Mouse (Mus musculus) midbrain, embryonic 15.5 days (tissue): Measurements from ENCODE around the gene Umad1. TPM values are rescaled to one million over a fixed set of nuclear protein-coding genes. Genes with fewer than 3 reads are reported as not detected.

Experiments
- ATAC-seq: fragments of 200-750 bp; cut with Nextera tagmentation; replicated peaks from 2 replicates; pipeline ENCODE4 v1.8.0; 2017; ENCODE audit warnings: moderate TSS enrichment
- H3K27ac ChIP-seq: fragments of 300-500 bp; sonication (generic); 2 replicates; pipeline ENCODE4 v1.5.1; 2015; ENCODE audit warnings: mild to moderate bottlenecking, inconsistent platforms
- H3K27me3 ChIP-seq: fragments of 300-500 bp; sonication (generic); replicated peaks from 2 replicates; pipeline ENCODE4 v1.6.1; 2015; ENCODE audit warnings: inconsistent platforms
- H3K36me3 ChIP-seq: fragments of 300-500 bp; sonication (generic); replicated peaks from 2 replicates; pipeline ENCODE4 v1.6.1; 2015; ENCODE audit warnings: inconsistent platforms
- H3K4me1 ChIP-seq: fragments of 300-500 bp; sonication (generic); 2 replicates; pipeline ENCODE4 v1.6.1; 2015; ENCODE audit warnings: inconsistent platforms
- H3K4me2 ChIP-seq: fragments of 300-500 bp; sonication (generic); 2 replicates; pipeline ENCODE4 v1.6.1; 2015; ENCODE audit warnings: inconsistent platforms, mild to moderate bottlenecking, moderate library complexity
- H3K4me3 ChIP-seq: fragments of 300-500 bp; sonication (generic); 2 replicates; pipeline ENCODE4 v1.5.1; 2015; ENCODE audit warnings: mild to moderate bottlenecking, inconsistent platforms
- H3K9ac ChIP-seq: fragments of 300-500 bp; sonication (generic); 2 replicates; pipeline ENCODE4 v1.6.1; 2015; ENCODE audit warnings: mild to moderate bottlenecking, inconsistent platforms
- H3K9me3 ChIP-seq: fragments of 300-500 bp; sonication (generic); 2 replicates; pipeline ENCODE4 v1.6.1; 2016; ENCODE audit warnings: inconsistent platforms
- WGBS: fragments of 180-500 bp; shearing (Covaris S2); methylation state at CpG from one replicate; pipeline ENCODE4 v1.1.7; 2015; ENCODE audit warnings: mixed read lengths; 5-methylcytosine and 5-hydroxymethylcytosine counted together
- polyA plus RNA-seq: library from polyadenylated mRNA; unstranded; fragments of >200 nt; fragmentation: Nextera tagmentation; extraction: Ambion mirVana; gene quantifications from 2 replicates; pipeline ENCODE4 v1.2.1, GENCODE M21; 2015

The Umad1 gene
- polyA plus RNA-seq, 1 experiment from 2014 or later, result 59.6 TPM

- Histone ChIP-seq H3K9ac (no peak overlapping the region), H3K27ac (no peak overlapping the region), H3K9me3 (no peaks in the 10 kb centered on the region), H3K36me3 (no peaks in the 10 kb centered on the region), H3K4me1 (no peaks in the 10 kb centered on the region), H3K27me3 (no peaks in the 10 kb centered on the region), H3K4me2 (no peak overlapping the region), H3K4me3 (no peak overlapping the region)
- 92% methylated on average over 9 of the region's 9 CpGs for WGBS
- ATAC-seq, result no peak
Measured at GRCm38 (mm10) chr6:8430610-8431234, 171.6 kb downstream of the Umad1 start.

GRCm38 (mm10) chr6:8433179-8433578 is 174.1 kb downstream of the Umad1 start:
- WGBS, result 67% methylated on average over 9 of the region's 9 CpGs
- no peak overlapping the region for H3K9ac ChIP-seq
- H3K27ac ChIP-seq, result no peak overlapping the region
- H3K4me2 ChIP-seq, result no peak overlapping the region
- no peak overlapping the region for H3K4me3 ChIP-seq
- H3K36me3 ChIP-seq, result no peaks in the 10 kb centered on the region
- ATAC-seq, result no peak
- H3K27me3 ChIP-seq, result no peaks in the 10 kb centered on the region
- no peaks in the 10 kb centered on the region for H3K4me1 ChIP-seq
- H3K9me3 ChIP-seq, result no peaks in the 10 kb centered on the region

DNA sequence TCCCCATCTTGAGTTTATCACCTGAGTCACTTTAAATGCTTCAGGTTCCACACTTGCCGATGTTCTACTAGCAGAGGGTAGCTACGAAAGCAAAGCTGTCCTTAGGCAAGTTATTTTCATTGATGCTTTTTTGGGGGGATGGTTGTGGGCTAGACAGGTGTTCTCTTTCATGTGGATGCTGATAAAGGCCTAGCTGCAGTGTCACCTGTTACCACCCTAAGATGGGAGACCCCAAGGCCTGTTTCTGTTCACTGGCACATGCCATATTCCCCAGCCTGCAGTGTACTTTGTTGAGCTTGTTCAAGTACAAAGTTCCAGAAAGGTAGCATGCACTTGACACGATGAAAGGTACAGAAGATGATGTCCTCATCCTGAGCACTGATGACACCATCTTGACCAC is 178.8 kb downstream of the Umad1 start:
- ATAC-seq, result no peak
- no peaks in the 10 kb centered on the region for H3K4me1 ChIP-seq
- H3K27ac ChIP-seq, result no peak overlapping the region
- no peaks in the 10 kb centered on the region for H3K27me3 ChIP-seq
- H3K9me3 ChIP-seq, result no peaks in the 10 kb centered on the region
- H3K9ac ChIP-seq, result no peak overlapping the region
- no peaks in the 10 kb centered on the region for H3K36me3 ChIP-seq
- WGBS, result 95% methylated on average over 3 of the region's 3 CpGs
- H3K4me3 ChIP-seq, result no peak overlapping the region
- no peak overlapping the region for H3K4me2 ChIP-seq

GRCm38 (mm10) chr6:8441814-8442213 is 182.7 kb downstream of the Umad1 start:
- Histone ChIP-seq H3K9me3 (no peaks in the 10 kb centered on the region), H3K27me3 (no peaks in the 10 kb centered on the region), H3K4me2 (no peak overlapping the region), H3K4me1 (no peaks in the 10 kb centered on the region), H3K36me3 (no peaks in the 10 kb centered on the region), H3K4me3 (no peak overlapping the region), H3K27ac (no peak overlapping the region), H3K9ac (no peak overlapping the region)
- whole genome bisulfite sequencing, result 87% methylated on average over 3 of the region's 3 CpGs
- ATAC-seq, result no peak

DNA sequence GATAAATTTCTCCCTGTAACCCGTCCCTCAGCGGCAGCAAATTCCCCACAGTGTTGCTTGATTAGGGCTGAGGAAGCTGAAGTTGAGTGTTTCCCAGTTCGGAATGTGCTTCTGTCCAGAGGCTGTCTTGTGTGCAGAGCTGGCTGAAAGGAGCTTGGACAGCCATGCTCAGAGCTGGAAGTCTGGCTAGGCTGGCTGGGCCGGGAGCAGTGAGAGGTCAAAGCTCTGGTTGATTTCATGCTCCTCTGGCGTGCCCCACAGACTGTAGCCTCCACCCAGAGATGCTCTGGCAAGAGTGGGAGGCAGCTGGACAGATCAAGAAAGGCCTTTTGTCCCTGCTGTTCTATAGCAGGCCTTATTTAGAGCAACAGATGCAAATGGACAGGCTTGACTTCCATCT is 187.7 kb downstream of the Umad1 start:
- Histone ChIP-seq H3K4me2 (no peak overlapping the region), H3K9me3 (no peaks in the 10 kb centered on the region), H3K4me1 (no peaks in the 10 kb centered on the region), H3K9ac (no peak overlapping the region), H3K27ac (no peak overlapping the region), H3K4me3 (no peak overlapping the region), H3K36me3 (no peaks in the 10 kb centered on the region), H3K27me3 (no peaks in the 10 kb centered on the region)
- ATAC-seq, result 0 out of 2 replicates have a peak, but pooled peaks have one; percentile 42
- WGBS, result 44% methylated on average over 5 of the region's 5 CpGs

GRCm38 (mm10) chr6:8455599-8455998 is 196.5 kb downstream of the Umad1 start:
- no peaks in the 10 kb centered on the region for H3K27me3 ChIP-seq
- H3K9me3 ChIP-seq, result no peaks in the 10 kb centered on the region
- no peaks in the 10 kb centered on the region for H3K4me1 ChIP-seq
- H3K27ac ChIP-seq, result no peak overlapping the region
- H3K36me3 ChIP-seq, result no peaks in the 10 kb centered on the region
- H3K9ac ChIP-seq, result no peak overlapping the region
- ATAC-seq, result no peak
- WGBS, result 86% methylated on average over 5 of the region's 5 CpGs
- H3K4me2 ChIP-seq, result no peak overlapping the region
- H3K4me3 ChIP-seq, result no peak overlapping the region

GRCm38 (mm10) chr6:8458596-8458995 is 199.5 kb downstream of the Umad1 start:
- Histone ChIP-seq H3K9ac (no peak overlapping the region), H3K4me2 (no peak overlapping the region), H3K36me3 (no peaks in the 10 kb centered on the region), H3K4me1 (no peaks in the 10 kb centered on the region), H3K9me3 (no peaks in the 10 kb centered on the region), H3K27ac (no peak overlapping the region), H3K4me3 (no peak overlapping the region), H3K27me3 (no peaks in the 10 kb centered on the region)
- 85% methylated on average over 4 of the region's 4 CpGs for WGBS
- no peak for ATAC-seq

GRCm38 (mm10) chr6:8462447-8462846 is 203.4 kb downstream of the Umad1 start:
- H3K9ac ChIP-seq, result no peak overlapping the region
- no peak for ATAC-seq
- H3K4me1 ChIP-seq, result no peaks in the 10 kb centered on the region
- no peaks in the 10 kb centered on the region for H3K27me3 ChIP-seq
- H3K27ac ChIP-seq, result no peak overlapping the region
- no peak overlapping the region for H3K4me3 ChIP-seq
- no peak overlapping the region for H3K4me2 ChIP-seq
- H3K36me3 ChIP-seq, result no peaks in the 10 kb centered on the region
- 98% methylated on average over 2 of the region's 2 CpGs for WGBS
- H3K9me3 ChIP-seq, result no peaks in the 10 kb centered on the region

GRCm38 (mm10) chr6:8465388-8465787 is 206.3 kb downstream of the Umad1 start:
- no peak overlapping the region for H3K27ac ChIP-seq
- 0 out of 2 replicates have a peak, but pooled peaks cover 6% of the 10 kb centered on the region for H3K4me1 ChIP-seq
- H3K36me3 ChIP-seq, result no peaks in the 10 kb centered on the region
- H3K27me3 ChIP-seq, result no peaks in the 10 kb centered on the region
- WGBS, result 93% methylated on average over 1 of the region's 1 CpGs
- no peak overlapping the region for H3K9ac ChIP-seq
- no peak overlapping the region for H3K4me2 ChIP-seq
- ATAC-seq, result no peak
- no peaks in the 10 kb centered on the region for H3K9me3 ChIP-seq
- H3K4me3 ChIP-seq, result no peak overlapping the region

DNA sequence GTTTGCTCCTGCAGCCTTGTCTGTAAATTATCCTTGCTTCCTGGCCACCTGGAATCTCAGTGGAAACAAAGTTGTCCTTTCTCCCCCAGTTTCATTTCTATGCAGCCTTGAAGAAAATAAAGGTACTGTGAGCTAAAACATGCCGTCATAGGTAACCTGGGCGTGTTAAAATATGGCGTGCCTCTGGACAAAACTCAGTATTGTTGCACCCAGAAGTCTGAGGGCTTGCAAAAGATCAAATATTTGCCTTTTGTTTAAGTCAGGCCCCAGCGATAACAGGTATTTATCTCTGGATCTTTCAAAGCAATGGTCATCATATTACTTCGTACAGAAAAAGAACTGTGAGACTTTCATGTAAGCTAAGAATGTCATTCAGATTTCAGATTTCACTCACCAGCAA is 206.9 kb downstream of the Umad1 start:
- 90% methylated on average over 5 of the region's 5 CpGs for WGBS
- Histone ChIP-seq H3K27me3 (no peaks in the 10 kb centered on the region), H3K36me3 (no peaks in the 10 kb centered on the region), H3K4me3 (no peak overlapping the region), H3K9ac (no peak overlapping the region), H3K4me1 (0 out of 2 replicates have a peak, but pooled peaks cover 6% of the 10 kb centered on the region), H3K4me2 (no peak overlapping the region), H3K9me3 (no peaks in the 10 kb centered on the region), H3K27ac (no peak overlapping the region)
- ATAC-seq, result no peak

DNA sequence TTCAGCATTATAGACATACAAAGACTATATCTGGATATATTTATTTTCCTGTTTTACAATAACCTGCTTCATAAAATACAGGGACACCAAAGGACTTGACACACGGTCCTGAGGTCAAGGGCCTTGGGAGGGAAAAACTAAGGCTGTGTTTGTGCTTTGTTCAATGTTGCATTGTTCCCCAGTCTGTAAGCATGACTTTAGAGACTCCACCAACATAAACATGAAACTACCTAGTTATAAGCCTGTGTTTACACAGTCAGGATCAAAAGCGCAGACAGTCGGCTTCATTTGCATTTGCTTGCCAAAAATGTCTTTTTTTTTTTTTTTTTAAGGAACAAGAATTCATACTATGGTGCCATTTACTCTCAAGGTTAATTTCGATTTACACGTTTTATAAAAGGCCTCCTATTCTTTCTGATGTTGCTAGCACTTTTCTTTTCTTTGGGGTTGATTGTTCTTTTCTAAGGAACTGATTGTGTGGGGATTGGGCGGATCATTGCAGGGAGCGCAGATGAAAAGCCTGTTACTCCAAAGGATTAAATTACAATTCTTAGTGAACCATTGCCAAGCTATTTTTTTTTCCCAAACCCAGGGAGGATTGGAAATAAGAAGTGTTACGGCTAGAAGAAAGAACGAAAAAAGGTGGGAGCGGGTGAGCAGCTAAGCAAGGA is 208.7 kb downstream of the Umad1 start:
- peak; percentile 66 for ATAC-seq

DNA sequence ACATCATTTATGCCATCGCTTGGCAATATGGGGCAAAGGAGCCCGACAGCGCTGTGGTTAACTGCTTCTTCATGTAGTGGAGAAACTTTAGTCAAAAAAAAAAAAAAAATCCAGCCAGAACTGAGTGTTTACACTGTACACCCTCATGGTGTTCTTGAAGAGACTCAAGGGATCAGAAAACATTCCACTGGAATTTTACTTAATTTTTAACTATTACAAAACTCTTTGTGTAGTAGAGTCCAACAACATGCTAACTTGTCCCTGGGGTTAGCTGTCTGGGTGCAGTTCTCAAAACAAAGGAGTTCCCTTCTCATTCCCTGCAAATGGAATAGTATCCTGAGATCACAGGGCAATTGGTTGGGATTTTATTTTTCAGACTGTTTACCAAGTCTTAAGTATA is 210.8 kb downstream of the Umad1 start:
- no peak overlapping the region for H3K27ac ChIP-seq
- no peak overlapping the region for H3K9ac ChIP-seq
- no peak for ATAC-seq
- no peaks in the 10 kb centered on the region for H3K36me3 ChIP-seq
- H3K27me3 ChIP-seq, result no peaks in the 10 kb centered on the region
- no peak overlapping the region for H3K4me3 ChIP-seq
- whole genome bisulfite sequencing, result 93% methylated on average over 3 of the region's 3 CpGs
- no peaks in the 10 kb centered on the region for H3K9me3 ChIP-seq
- no peak overlapping the region for H3K4me2 ChIP-seq
- 0 out of 2 replicates have a peak, but pooled peaks cover 6% of the 10 kb centered on the region for H3K4me1 ChIP-seq

More for the DNA sequence above, 208.7 kb downstream of the Umad1 start:
- 0 out of 2 replicates have a peak overlapping the region, but pooled peaks have one; percentile 8 for H3K27ac ChIP-seq
- H3K4me3 ChIP-seq, result no peak overlapping the region
- no peaks in the 10 kb centered on the region for H3K9me3 ChIP-seq
- no peak overlapping the region for H3K4me2 ChIP-seq
- no peaks in the 10 kb centered on the region for H3K36me3 ChIP-seq
- H3K27me3 ChIP-seq, result no peaks in the 10 kb centered on the region
- H3K9ac ChIP-seq, result no peak overlapping the region
- WGBS, result 7% methylated on average over 10 of the region's 10 CpGs
- 0 out of 2 replicates have a peak, but pooled peaks cover 6% of the 10 kb centered on the region for H3K4me1 ChIP-seq

DNA sequence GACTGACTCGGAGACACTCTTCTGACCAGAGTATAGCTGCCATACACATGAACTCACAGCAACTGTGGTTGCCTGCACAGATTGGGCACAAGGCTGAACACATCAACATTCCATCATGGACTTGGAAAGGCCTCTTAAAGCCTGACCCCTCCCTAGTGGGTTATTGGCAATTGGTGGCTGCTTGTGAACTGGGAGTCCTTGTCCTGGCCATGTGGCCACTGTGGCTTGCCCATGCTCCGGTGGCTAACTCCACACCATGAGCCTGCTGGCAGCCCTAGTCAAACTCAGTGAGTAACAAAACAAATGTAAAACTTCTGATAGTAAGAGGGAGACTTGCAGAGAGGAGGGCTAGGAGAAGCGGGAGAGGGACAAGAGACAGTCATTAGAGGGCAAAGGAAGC is 213.0 kb downstream of the Umad1 start:
- Histone ChIP-seq H3K9me3 (no peaks in the 10 kb centered on the region), H3K9ac (no peak overlapping the region), H3K4me2 (no peak overlapping the region), H3K27me3 (no peaks in the 10 kb centered on the region), H3K36me3 (no peaks in the 10 kb centered on the region), H3K27ac (no peak overlapping the region), H3K4me3 (no peak overlapping the region), H3K4me1 (0 out of 2 replicates have a peak, but pooled peaks cover 6% of the 10 kb centered on the region)
- ATAC-seq, result no peak
- WGBS, result 91% methylated on average over 3 of the region's 3 CpGs
